Mouse (Mus musculus): ENCODE measurements around the gene Trio.
A peak's percentile ranks its signal among the peaks of the same experiment; 100 is the strongest.
"Not testable (repeated sequence)": the region's sequence is repeated elsewhere in the genome, so short reads cannot be mapped to it uniquely, and the experiment has no call there.

Gene Trio

DNA sequence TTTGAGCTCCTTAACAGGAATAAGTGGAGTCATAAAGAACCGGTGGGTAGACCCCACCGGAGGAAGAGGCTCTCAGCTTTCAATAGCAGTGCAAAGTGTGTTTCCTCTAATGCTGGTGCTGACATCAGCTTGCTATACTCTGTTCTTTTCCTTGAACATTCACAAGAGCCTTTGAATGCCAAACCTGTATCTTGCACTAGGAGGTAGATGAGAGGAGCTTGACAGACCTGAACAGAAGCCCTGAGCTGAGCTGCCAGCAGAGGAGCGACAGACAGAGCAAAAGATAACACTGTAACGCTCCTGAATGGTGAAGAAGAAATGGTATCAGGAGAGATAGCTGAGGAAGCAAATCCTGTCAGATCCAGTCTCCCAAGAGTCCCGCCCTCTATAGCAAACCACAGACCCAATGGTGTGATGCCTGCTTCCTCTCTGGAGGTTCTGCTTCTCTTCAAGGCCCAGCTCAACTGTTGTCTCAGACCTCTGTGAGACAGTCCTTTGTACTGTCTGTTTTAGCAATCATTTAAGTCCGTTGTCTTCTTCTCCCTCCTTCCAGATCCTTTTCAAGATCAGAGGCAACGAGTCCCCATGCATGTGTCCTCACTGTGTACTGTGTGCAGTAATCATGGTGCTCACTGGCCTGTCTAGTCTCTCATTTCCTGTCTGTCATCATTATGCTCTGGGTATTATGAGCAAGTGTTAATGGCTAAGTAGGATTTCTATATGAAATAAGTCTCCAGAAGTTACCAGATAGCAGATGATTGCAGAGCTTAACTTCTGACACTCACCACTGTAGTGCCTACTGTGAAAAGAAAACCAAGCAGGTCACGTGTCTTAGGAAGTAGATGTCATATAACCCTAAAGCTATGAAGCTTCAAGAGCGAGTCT, 300.6 kb downstream of the Trio start:
- no peak for DNase-seq (ENCODE audit: low read depth, low spot score)

DNA sequence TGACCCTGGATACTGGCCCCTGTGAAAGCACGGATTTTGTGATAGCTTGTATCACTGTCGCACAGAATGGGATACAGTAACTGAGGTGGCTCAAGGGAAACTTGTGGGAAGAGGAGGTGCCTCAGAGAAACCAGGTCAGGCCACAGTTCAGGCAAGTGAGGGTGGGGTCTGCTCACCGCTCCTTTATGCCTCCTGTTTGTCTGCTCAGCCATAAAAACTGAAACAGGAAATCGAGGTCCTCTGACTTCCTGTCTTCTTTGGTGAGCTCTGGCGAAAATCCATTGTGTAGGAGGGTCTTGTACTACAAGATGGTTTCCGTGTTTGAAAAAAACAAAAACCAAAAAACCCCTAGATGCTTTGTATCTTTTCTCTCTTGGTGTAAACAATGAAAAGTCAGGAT, 301.4 kb downstream of the Trio start:
- no peak for DNase-seq (ENCODE audit: low read depth, low spot score)

DNA sequence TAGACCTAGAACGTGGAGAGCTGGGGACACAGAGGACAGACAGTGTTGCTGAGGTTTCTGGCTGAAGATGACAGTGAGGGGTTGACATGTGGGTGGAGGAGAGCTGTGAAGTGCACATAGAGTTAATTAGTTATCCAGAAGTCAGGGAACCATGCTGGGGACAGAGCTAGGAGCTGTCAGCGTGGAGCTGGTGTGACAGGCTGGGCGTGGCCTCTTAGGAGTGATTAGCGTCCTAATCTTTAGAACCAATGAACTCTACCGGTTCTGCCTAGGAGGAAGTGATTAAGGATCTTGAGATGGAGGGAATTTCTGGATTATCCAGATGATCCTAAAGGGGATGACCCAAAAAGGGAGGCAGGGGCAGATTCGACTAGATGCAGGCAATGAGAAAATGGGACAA, 301.9 kb downstream of the Trio start:
- DNase-seq (ENCODE audit: low read depth, low spot score): peak; percentile 11

DNA sequence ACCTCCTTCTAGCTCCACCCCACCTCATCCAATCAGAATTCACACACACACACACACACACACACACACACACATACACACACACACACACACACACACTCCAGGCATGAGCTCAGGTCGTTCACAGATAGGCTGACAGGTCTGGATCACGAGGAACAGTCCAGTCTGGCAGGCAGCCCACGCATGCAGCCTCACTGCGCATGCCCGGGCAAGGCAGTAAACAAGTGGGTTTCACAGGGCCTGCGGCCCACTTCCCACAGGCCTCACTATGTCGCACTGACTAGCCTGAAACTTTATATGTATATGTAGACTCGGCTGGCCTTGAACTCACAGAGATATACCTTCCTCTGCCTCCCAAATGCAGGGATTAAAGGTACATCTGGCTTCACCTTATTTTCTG, 305.4 kb downstream of the Trio start:
- DNase-seq (ENCODE audit: low read depth, low spot score): not testable (repeated sequence)

DNA sequence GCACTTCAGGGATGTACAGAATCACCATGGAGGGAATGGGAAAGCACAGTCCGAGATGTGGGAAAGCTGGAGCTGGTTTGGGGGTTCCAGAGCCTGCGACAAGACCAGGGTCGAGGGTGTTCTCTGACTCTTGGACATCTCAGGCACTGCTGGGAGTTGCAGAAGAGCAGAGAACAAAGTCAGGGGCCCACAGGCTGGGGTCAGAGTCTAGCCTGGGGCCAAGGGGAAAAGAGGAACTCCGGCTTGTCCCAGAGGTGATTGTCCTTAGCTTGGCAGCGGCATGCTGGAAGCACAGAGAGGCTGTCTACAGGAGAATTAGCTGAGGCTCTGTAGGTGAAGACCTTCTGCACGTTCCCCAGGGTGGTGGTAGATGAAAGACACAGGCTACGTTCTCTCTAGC, 307.0 kb downstream of the Trio start:
- no peak for DNase-seq (ENCODE audit: low read depth, low spot score)

DNA sequence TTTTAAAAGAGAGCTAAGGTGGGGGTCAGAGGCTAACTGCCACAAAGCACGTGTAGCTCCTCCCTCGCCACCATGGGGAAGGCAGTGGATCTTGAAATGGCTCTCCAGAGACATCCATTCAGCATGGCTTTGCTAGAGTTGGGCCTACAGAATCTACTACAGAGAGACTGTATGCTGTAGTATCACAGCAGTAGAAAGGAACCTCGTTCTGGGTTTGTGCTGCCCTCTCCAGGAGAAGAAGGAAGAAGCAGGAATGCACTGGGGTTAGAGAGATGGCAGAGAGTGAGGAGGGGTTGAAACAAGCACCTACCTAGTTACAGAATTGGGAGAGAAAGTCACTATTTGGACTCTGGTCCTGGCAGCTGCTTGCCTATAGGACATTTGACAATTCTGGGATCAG, 310.3 kb downstream of the Trio start:
- DNase-seq (ENCODE audit: low read depth, low spot score): no peak

DNA sequence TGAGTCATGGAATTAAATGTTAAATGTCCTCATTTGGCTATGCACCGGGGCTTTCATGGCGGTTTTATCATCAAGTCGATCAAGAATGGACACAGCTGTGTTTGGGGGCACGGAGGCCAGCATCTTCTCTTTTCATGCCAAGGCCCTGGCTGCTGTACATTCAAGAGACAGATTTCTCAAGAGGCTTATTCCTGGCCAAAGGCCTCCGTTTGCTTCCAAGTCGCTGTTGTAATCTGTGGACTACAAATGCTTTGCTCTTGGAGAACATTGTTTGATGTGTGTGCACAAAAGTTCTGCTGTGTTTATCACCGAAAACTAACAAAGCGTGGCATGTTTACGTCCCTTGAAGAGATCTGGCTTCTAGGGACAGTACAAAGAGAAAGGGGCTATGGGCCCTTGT, 314.9 kb downstream of the Trio start:
- DNase-seq (ENCODE audit: low read depth, low spot score): no peak

DNA sequence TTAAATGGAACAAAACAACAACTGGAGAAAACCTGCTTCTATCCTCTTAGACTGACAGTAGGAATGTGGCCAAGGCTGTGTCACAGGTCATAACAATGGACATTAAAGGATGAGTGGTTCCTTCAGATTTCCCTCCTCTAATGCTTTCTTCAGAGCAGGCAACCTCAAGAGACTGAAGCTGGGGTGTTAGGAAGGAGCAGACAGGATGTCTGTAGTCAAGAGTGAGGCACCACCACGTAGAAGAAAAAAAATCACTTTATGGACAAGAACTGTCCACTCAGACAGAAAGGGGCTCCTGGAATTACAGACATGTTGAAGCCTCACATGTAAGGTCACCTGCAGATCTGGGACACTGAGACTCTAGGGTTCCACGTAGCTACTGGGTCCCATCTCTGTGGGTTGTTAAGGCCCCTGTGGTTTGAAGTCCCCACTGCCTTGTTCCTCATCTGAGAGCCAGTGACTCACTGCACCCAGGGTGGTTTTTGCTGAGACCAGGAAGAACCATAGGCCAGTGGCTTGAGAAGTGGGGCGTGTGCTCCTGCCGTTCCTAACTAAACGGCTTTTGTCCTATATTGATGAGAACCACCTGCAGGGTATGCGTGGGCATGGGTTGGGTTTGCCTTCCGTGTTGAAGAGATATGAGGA, 316.6 kb downstream of the Trio start:
- DNase-seq (ENCODE audit: low read depth, low spot score): no peak

DNA sequence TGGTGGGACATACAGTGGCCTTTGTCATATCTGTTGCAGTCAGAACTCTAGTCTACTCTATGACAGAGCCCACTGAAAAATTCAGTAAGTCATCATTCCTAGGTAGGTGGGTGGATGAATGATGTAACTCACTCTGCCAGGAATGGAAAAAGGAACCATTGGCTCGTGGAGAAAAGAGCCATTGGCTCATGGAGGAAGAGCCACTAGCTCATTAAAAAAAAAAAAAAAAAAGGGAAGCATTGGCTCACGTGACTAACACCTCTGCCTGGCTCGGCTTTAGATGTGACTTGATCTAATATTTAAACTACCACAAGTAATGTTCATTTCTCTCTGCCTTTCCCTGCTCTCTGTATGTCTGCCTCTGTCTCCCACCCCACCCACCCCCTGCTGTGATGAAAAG, 317.1 kb downstream of the Trio start:
- no peak for DNase-seq (ENCODE audit: low read depth, low spot score)

DNA sequence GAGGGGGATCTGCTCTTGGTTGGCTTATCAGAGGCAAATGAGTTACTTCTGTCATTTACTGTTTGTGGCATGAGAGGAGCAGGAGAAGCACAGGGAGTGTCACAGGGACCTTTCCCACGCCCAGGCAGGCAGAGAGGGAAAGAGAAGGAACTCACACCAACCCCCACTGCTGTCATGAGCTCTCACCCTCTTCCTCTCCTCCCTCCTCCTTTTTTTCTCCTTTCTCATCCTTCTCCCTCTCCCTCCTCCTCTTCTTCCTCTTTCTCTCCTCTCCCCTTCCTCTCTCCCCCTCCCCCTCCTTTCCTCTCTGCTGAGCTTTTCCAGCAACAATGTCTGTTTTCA, 322.7 kb downstream of the Trio start:
- no peak for DNase-seq (ENCODE audit: low read depth, low spot score)

DNA sequence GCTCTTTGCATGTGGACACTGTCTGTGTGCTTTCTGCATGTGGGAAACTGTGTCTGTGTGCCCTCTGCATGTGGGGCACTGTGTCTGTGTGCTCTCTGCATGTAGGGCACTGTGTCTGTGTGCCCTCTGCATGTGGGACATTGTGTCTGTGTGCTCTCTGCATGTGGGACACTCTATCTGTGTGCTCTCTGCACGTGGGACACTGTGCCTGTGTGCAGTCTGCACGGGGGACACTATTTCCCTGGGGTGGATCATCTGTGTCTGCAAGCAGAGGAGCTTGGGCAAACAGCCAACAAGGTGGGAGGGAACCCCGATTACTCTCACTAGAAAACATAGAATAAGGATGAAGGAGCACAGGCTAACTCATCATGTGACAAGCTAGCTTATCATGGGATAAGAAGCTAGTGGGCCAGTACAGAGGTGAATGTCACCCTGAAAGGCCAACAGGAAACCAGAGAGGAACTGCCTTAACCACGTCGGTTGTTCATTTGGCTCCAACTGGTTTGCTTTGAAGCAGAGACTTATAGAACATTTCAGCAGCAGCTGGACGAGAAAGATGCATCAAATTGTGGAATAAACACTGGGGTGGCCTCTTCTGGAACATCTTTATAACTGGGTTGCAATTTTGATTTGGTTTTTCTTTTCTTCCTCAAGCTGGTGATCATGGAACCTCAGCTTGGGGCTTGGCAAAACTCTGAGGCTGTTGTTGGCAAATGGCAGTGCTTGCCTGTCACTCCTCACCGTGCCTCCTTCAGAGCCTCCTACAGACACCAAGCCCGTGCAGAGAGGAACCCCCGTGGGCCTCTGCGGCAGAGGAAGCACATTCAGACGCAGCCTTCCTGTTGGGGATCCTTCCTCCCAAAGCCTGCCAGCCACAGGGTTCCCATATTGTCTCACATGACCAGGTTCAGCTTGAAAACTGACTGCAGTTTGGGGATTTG, 323.3 kb downstream of the Trio start:
- DNase-seq (ENCODE audit: low read depth, low spot score): no peak

DNA sequence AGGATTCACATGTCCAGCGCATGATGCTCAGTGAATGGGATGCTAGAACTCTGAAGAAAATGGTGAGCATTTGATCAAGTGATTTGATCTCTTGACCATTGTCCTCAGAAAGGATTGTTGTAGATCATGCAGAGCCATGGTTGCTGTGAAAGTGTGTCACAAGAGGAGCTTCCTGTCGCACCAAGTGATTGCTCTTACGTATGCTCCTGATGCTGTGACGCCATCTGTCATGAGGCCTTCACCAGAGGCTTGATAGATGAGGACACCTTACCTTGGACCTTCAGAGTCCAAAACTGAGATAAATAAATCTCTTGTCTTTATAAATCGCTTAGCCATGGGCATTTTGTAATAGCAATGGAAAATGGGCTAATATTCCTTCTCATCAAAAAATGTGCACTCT, 328.0 kb downstream of the Trio start:
- DNase-seq (ENCODE audit: low read depth, low spot score): no peak

DNA sequence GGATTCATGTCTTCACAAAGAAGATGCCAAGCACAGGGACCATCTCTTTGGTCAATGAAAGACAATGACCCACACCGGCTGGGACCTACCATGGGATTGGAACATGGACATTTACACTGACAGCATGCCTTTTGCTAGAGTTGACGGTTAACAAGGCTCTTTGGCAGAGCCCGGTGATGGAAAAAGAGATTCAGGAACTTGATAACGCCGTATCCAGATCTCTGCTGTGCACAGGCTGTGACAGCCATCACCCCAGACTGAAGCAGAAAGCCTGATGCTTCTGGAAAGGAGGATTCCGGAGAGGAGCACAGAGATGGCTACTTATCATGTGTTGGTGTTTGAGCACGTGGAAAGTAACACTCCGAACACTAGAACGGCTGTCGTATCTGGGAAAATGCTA, 332.4 kb downstream of the Trio start:
- no peak for DNase-seq (ENCODE audit: low read depth, low spot score)

DNA sequence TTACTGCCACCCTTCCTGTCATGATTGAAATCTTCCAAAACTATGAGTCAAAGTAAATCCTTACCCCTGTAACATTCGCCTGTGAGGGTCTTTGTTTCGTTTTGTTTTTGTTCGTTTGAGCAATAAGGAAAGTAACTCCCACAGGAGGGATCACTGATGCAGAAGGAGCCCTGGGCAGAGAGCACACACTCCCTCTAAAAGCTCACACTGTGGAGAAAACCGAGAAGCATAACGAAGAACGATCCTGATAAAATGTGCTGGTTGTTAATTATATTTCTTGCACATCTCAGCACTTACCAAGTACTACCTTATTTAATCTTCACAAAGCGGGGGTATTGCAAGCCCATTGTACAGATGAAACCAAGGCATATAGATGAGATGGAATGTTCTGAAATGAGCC, 333.5 kb downstream of the Trio start:
- DNase-seq (ENCODE audit: low read depth, low spot score): no peak

DNA sequence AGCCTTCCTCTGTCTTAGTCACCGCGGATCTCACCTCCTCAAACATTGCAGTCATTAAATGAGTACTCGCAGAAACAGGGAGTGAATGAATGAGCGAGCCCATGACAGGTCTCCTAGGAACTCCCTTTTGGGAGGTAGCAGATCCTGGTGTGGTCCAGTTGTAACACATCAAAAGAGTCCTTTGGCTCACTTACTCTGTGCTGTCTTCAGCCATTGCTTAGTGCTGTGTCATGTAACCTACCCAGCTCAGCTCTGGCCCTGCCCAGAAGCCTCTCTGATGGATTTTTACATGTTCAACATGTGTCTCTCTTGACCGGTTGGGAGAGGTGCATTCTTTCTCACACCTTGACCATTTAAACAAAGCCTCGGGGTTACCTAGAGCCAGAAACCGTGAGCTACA, 334.4 kb downstream of the Trio start:
- no peak for DNase-seq (ENCODE audit: low read depth, low spot score)

DNA sequence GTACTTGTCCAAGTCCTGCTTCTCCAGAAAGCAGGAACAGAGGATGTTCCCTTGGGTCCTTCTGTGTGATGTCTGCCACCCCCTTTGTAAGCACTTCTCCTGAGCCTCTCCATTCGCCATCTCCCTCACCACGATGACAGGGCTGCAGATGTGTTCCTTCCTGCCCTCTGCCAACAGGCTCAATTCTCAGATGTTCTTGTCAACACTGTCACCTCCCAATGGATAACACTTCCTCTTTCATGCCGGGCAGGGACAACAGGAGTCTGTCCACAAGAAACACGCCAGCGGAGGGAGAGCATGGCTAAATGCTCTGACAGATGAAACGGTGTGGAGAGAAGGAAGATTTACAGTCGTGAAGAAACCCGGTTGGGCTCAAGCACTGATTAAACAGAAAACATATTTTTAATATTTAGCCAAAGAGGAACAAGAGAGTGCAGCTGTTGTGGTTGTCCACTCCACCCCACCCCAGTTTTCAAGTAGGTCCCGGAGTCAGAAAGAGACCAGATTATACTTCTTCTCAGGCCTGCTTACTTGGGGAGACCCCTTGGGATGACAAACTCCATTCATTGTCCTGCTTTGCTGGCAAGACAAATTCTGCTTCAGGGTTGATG, 337.5 kb downstream of the Trio start:
- no peak for DNase-seq (ENCODE audit: low read depth, low spot score)

DNA sequence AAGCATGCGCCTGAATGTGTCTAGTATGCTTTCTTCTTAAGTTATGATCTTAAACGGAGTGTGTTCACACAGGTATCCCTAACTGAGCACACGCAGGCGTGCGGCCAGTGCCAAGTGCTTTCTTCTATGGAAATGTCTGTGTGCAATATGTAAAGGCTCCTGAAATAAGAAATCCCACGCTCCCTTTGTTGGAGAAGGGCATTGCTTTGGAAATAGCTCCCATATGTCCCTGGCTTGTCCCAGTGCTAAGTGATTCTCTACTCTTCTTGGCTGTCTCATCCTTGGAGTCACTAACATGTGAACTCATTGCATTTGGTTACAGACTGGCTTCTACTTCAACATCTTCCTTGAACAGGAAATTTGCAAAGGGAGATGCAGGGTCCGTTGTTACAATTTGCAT, 340.8 kb downstream of the Trio start:
- no peak for DNase-seq (ENCODE audit: low read depth, low spot score)

DNA sequence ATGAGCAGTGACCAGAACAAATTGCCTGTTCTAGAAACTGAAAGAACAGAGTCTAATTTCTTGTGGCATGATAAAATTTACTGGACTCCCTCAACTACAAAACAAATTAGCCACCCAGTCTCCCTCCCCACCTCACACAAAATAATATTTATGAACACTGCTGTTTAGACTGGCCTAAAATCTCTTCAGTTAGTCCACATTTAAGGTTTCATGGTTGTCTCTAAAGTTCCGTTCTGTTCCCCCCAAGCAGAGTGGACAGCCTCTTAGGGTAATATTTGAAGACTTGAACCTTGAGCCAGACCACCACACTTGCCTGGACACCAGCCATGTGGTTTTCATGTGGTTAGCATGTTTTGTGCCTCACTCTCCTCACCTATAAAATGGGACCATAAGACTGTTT, 342.4 kb downstream of the Trio start:
- DNase-seq (ENCODE audit: low read depth, low spot score): no peak

DNA sequence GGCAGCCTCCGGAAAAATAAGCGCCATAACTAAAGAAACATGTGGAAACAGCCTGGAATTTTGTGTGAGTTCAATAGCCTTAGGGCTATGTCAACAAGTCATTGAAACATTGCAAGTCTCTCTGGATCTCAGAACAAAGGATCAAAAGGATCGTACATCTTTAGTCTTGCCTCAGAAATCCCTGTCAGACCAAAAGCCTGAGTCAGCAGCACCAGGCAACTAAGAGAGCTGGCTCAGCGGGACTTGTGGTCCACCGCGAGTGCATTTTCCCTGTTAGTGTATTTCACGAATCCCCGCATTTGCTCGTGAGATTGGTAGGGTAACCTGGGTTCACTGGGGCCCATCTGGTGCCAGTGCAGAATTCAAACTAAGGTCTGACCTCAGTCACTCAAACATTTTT, 343.0 kb downstream of the Trio start:
- no peak for DNase-seq (ENCODE audit: low read depth, low spot score)

DNA sequence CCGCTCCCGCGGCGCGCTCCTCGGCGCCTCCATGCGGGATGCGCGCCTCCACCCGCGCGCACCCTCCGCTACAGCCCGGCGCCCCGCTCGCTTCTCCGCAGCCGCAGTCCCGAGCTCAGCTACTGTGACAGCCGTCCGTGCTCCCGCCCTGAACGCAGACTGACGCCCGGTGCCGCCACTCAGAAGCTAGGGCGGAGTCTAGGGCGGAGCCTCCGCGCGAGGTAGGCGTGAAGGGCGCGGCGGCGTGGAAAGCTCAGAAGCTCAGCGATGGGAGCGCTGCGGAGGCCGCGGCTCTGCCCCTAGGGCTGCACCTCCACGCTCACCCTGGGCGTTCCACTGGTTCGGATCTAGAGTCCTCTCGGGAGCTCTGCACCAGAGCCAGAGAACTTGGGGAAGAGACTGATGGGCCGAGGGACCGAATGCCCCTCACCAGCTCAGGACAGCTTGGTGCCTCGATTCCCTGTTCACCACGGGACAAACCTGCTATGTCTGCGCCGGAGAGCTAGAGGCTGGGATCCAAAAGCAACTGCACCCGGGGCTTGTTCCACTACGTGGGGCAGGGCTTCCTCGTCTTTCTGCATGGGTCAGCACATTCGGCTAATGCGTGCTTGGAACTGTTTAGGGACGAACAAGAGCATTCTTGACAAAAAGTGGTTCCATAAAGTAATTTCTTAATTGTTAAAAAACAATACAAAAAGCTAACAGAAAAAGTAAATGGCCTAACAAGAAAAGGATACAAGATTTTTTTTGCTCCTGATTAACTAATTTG, 344.0 kb downstream of the Trio start, which contains the start of gene Otulinl:
Gene Otulinl, minus strand, starts transcription at position 161 of the 769 bp plus-strand sequence.
- peak; percentile 80 for DNase-seq (ENCODE audit: low read depth, low spot score)

DNA sequence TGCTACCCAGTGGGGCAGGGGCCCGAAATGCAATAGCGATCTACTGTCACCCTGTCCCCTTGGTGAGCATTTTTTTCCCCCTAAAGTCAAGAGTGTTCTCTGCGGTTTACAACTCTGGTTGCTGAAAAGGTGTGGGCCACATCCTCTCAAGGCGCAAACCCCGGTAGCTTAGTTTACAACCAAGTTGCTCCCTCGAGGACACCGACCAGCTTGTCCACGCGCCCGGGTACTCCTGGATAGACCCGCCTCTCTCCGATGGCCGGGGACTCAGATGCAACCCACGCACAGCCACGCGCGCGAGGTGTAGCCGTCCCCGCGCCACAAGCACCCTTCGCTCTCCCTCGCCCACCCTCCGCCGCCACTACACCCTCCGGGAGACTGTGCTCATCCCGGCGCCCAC, 344.7 kb downstream of the Trio start:
- no peak for DNase-seq (ENCODE audit: low read depth, low spot score)
